Comparison of ENCODE assay signal across 8 mouse cellular contexts in genomic region chr7:99858175-99858812, GRCm38 (mm10). TPM values are rescaled to one million over a fixed set of nuclear protein-coding genes. Genes with fewer than 3 reads are reported as not detected.
DNase-seq lines count a peak whose midpoint lies in the region; ATAC-seq and TF ChIP-seq lines count a peak whose summit lies in the region.

No protein-coding gene starts in this region.

- no peak for TF ChIP-seq CTCF in bone marrow, adult 2 months (IDR thresholded peaks at IDR 0.05; ENCODE audit: control insufficient read depth, insufficient read depth, low read length)

- peak overlapping the region; percentile 61 to 72 for H3K4me3 ChIP-seq in heart, embryonic 14.5 days (ENCODE audit: control insufficient read depth in 1 of 2, insufficient read depth in 1 of 2, low read depth in 1 of 2, low read length in 2 of 2)
- H3K4me3 ChIP-seq in bone marrow, adult 2 months (replicated peaks; ENCODE audit: control insufficient read depth, low read depth, low read length), result peak overlapping the region; percentile 93
- H3K4me3 ChIP-seq in hindbrain, embryonic 13.5 days, result peak overlapping the region; percentile 82
- H3K4me3 ChIP-seq in midbrain, embryonic 12.5 days, result peak overlapping the region; percentile 85

- no peak for TF ChIP-seq POLR2A in bone marrow, adult 2 months (IDR thresholded peaks at IDR 0.05; ENCODE audit: borderline replicate concordance, control insufficient read depth, low read depth, low read length)

- peak; percentile 58 for ATAC-seq in heart, embryonic 14.5 days (ENCODE audit: insufficient number of reproducible peaks, insufficient read depth, low FRiP score, low read depth)
- peak; percentile 76 for ATAC-seq in hindbrain, embryonic 13.5 days (ENCODE audit: low FRiP score)
- ATAC-seq in midbrain, embryonic 12.5 days (ENCODE audit: low FRiP score, low read depth), result peak; percentile 72

- DNase-seq in heart, postnatal 14 days, result no peak
- no peak for DNase-seq in layer of hippocampus, adult 18-20 months (ENCODE audit: low spot score in 2 of 2)
- DNase-seq in adrenal gland, postnatal 14 days, result no peak
- DNase-seq in left cerebral cortex, adult 8-10 months (ENCODE audit: low spot score in 2 of 2), result no peak

- peaks cover 29% of the 10 kb centered on the region for H3K36me3 ChIP-seq in heart, embryonic 14.5 days (ENCODE audit: control insufficient read depth, insufficient read depth, low read length)
- peaks cover 24% of the 10 kb centered on the region for H3K36me3 ChIP-seq in hindbrain, embryonic 13.5 days
- H3K36me3 ChIP-seq in midbrain, embryonic 12.5 days, result peaks cover 21% of the 10 kb centered on the region

- intact Hi-C loops in heart, postnatal 14 days (cut with DNase I), result no loop called here

- H3K4me2 ChIP-seq in heart, embryonic 14.5 days (ENCODE audit: low read length), result peak overlapping the region; percentile 79
- peak overlapping the region; percentile 92 for H3K4me2 ChIP-seq in hindbrain, embryonic 13.5 days
- peak overlapping the region; percentile 78 for H3K4me2 ChIP-seq in midbrain, embryonic 12.5 days (replicated peaks)

- H3K27ac ChIP-seq in heart, embryonic 14.5 days (replicated peaks in 1 of 2; ENCODE audit: control insufficient read depth in 1 of 2, insufficient read depth in 1 of 2, low read depth in 2 of 2, low read length in 2 of 2), result peak overlapping the region; percentile 69 to 72; a peak in 3 of 4 replicates
- peak overlapping the region; percentile 35; the same call in 1 of the 2 replicates for H3K27ac ChIP-seq in bone marrow, adult 2 months (ENCODE audit: control insufficient read depth, insufficient read depth, low read depth, low read length, poor library complexity)
- H3K27ac ChIP-seq in hindbrain, embryonic 13.5 days, result peak overlapping the region; percentile 91
- peak overlapping the region; percentile 65 for H3K27ac ChIP-seq in midbrain, embryonic 12.5 days (replicated peaks)

- H3K9ac ChIP-seq in heart, embryonic 14.5 days (ENCODE audit: low read length), result peak overlapping the region; percentile 86
- H3K9ac ChIP-seq in hindbrain, embryonic 13.5 days, result peak overlapping the region; percentile 89
- H3K9ac ChIP-seq in midbrain, embryonic 12.5 days (replicated peaks), result peak overlapping the region; percentile 83

- H3K9me3 ChIP-seq in heart, embryonic 14.5 days (ENCODE audit: control insufficient read depth, low read length), result no peaks in the 10 kb centered on the region
- no peaks in the 10 kb centered on the region for H3K9me3 ChIP-seq in hindbrain, embryonic 13.5 days
- H3K9me3 ChIP-seq in midbrain, embryonic 12.5 days, result no peaks in the 10 kb centered on the region

- peaks cover 13% of the 10 kb centered on the region in 2 experiments for H3K4me1 ChIP-seq in heart, embryonic 14.5 days (ENCODE audit: control insufficient read depth in 2 of 2, insufficient read depth in 2 of 2, low read length in 2 of 2)
- H3K4me1 ChIP-seq in bone marrow, adult 2 months (ENCODE audit: control insufficient read depth, insufficient read depth, low read length), result peaks cover 6% of the 10 kb centered on the region
- H3K4me1 ChIP-seq in hindbrain, embryonic 13.5 days (replicated peaks), result peaks cover 23% of the 10 kb centered on the region
- H3K4me1 ChIP-seq in midbrain, embryonic 12.5 days, result peaks cover 20% of the 10 kb centered on the region

- no peaks in the 10 kb centered on the region for H3K27me3 ChIP-seq in heart, embryonic 14.5 days (ENCODE audit: control insufficient read depth, insufficient read depth, low read length)
- H3K27me3 ChIP-seq in hindbrain, embryonic 13.5 days, result no peaks in the 10 kb centered on the region
- no peaks in the 10 kb centered on the region for H3K27me3 ChIP-seq in midbrain, embryonic 12.5 days

- 1% methylated on average over 19 of the region's 19 CpGs for WGBS in heart, embryonic 14.5 days
- under 1% methylated on average over 19 of the region's 19 CpGs for WGBS in bone marrow, adult 2 months
- 2% methylated on average over 19 of the region's 19 CpGs for WGBS in hindbrain, embryonic 13.5 days
- WGBS in midbrain, embryonic 12.5 days, result 1% methylated on average over 19 of the region's 19 CpGs

RNA-seq across cellular contexts. Expression of gene Xrra1, which starts 0.6 kb away (rescaled TPM):
- 0.09 TPM in 2 replicates for polyA plus RNA-seq in heart, embryonic 14.5 days (2014; fragmentation: Nextera tagmentation; extraction: Ambion mirVana)
- total RNA-seq in heart, postnatal 14 days (2021), result 1 to 10 TPM in 1 of 2 experiments, not detected in 1; 1.1 TPM
- not detected in 2 replicates for polyA plus RNA-seq in bone marrow, adult 2 months (2011; ENCODE audit: insufficient read depth, insufficient read length, low replicate concordance, missing spikeins)
- 0.51 and 0.72 TPM in 2 replicates for polyA plus RNA-seq in hindbrain, embryonic 13.5 days (2015; fragmentation: Nextera tagmentation; extraction: Ambion mirVana)
- 0.55 and 0.82 TPM in 2 replicates for polyA plus RNA-seq in midbrain, embryonic 12.5 days (2016; fragmentation: Nextera tagmentation; extraction: Ambion mirVana)
- 1 to 10 TPM; 1.2 TPM for total RNA-seq in layer of hippocampus, adult 18-20 months (2021)
- 1.1 and 2.0 TPM in 2 replicates for total RNA-seq in adrenal gland, postnatal 14 days (2021)
- 1 to 10 TPM; 1.2 to 2.2 (median 1.4) TPM for total RNA-seq in left cerebral cortex, adult 8-10 months (2022)

RNA-seq across cellular contexts. Expression of gene Spcs2, which starts 5.0 kb away (rescaled TPM):
- polyA plus RNA-seq in heart, embryonic 14.5 days (2014; fragmentation: Nextera tagmentation; extraction: Ambion mirVana), result 169 TPM in 2 replicates
- 10 to 100 TPM; 44.1 to 53.6 TPM for total RNA-seq in heart, postnatal 14 days (2021)
- polyA plus RNA-seq in bone marrow, adult 2 months (2011; ENCODE audit: insufficient read depth, insufficient read length, low replicate concordance, missing spikeins), result 42.7 and 59.2 TPM in 2 replicates
- 331 and 344 TPM in 2 replicates for polyA plus RNA-seq in hindbrain, embryonic 13.5 days (2015; fragmentation: Nextera tagmentation; extraction: Ambion mirVana)
- polyA plus RNA-seq in midbrain, embryonic 12.5 days (2016; fragmentation: Nextera tagmentation; extraction: Ambion mirVana), result 326 and 333 TPM in 2 replicates
- total RNA-seq in layer of hippocampus, adult 18-20 months (2021), result 10 to 100 TPM; 97.3 to 99.4 TPM
- 129 and 145 TPM in 2 replicates for total RNA-seq in adrenal gland, postnatal 14 days (2021)
- 10 to 100 TPM; 93.8 to 95.8 (median 95.0) TPM for total RNA-seq in left cerebral cortex, adult 8-10 months (2022)

RNA-seq across cellular contexts. Expression of gene Neu3, which starts 30.1 kb away (rescaled TPM):
- polyA plus RNA-seq in heart, embryonic 14.5 days (2014; fragmentation: Nextera tagmentation; extraction: Ambion mirVana), result 4.0 and 4.2 TPM in 2 replicates
- 1 to 10 TPM; 3.9 to 4.9 TPM for total RNA-seq in heart, postnatal 14 days (2021)
- 4.5 and 5.0 TPM in 2 replicates for polyA plus RNA-seq in bone marrow, adult 2 months (2011; ENCODE audit: insufficient read depth, insufficient read length, low replicate concordance, missing spikeins)
- 2.2 TPM in 2 replicates for polyA plus RNA-seq in hindbrain, embryonic 13.5 days (2015; fragmentation: Nextera tagmentation; extraction: Ambion mirVana)
- polyA plus RNA-seq in midbrain, embryonic 12.5 days (2016; fragmentation: Nextera tagmentation; extraction: Ambion mirVana), result 1.5 and 1.7 TPM in 2 replicates
- total RNA-seq in layer of hippocampus, adult 18-20 months (2021), result 1 to 10 TPM; 2.7 to 2.8 TPM
- total RNA-seq in adrenal gland, postnatal 14 days (2021), result 2.6 and 3.3 TPM in 2 replicates
- total RNA-seq in left cerebral cortex, adult 8-10 months (2022), result 1 to 10 TPM; 2.9 to 5.0 (median 4.2) TPM

Comparison
In these comparisons a context has a peak if more than half of its experiments do, and no peak if none do; other contexts are left out.
1. H3K27ac ChIP-seq: peak in every context shown above with its lines; median percentile 91 in hindbrain, embryonic 13.5 days; 70 in heart, embryonic 14.5 days; 65 in midbrain, embryonic 12.5 days; 35 in bone marrow, adult 2 months.